Mouse (Mus musculus) cerebellum, adult 2 months (tissue): ENCODE results near the gene D230025D16Rik.

Experiments
- CTCF ChIP-seq: fragments of 200-500 bp; IDR thresholded peaks from 2 replicates; pipeline ENCODE4 v1.5.1; 2011; ENCODE audit warnings: low read depth, mild to moderate bottlenecking, control low read depth, low read length, moderate library complexity, borderline replicate concordance; ENCODE audit not compliant: insufficient read depth
- POLR2A ChIP-seq: fragments of 200-500 bp; IDR thresholded peaks from 2 replicates; pipeline ENCODE4 v1.6.1; 2011; ENCODE audit warnings: low read length, control low read depth, borderline replicate concordance; ENCODE audit not compliant: insufficient read depth

DNA sequence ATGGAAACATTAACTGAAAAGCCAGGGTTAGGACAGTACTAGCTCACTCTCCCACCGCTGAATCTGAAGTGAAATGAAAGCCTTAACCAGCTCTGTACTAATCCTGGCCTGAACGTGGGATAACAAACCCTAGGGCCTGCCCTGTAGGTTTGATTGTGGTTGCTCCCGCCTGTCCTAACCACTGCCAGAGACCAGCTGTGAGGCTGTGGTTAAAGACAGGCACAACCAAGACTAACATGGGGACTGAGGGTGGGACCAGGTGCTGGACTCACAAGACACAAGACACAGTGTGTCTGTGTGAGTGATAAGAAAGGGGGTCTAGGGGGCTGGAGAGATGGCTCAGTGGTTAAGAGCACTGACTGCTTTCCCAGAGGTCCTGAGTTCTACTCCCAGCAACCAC, 55.6 kb downstream of the D230025D16Rik start:
- no peak for TF ChIP-seq CTCF
- no peak for TF ChIP-seq POLR2A
